Mouse (Mus musculus) skeletal muscle tissue, adult 2 months (tissue): ENCODE results near the gene F2r.

Experiments
- DNase-seq: peaks from one replicate; pipeline ENCODE4 v3.0.0-alpha.2; 2012; ENCODE audit warnings: low read depth, low spot score

The F2r gene

DNA sequence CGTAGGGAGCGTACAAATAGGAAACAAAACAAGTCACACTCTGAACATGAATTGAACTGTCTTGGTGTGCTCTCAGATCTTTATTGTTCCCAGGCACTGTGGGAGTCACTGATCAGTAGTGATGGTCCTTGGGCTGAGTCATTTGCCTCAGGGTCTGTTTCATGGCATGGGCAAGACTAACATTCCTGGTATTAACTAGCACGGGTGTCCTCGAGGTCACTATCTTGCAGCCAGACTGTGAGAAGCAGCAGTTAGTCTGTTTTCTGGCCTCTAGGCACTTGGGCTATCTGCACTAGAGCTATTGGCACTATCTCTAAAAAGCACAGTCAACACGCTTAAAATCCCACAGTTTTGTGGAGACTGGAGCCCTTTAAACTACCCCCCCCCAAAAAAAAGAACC, 22.4 kb downstream of the F2r start:
- no peak for DNase-seq

DNA sequence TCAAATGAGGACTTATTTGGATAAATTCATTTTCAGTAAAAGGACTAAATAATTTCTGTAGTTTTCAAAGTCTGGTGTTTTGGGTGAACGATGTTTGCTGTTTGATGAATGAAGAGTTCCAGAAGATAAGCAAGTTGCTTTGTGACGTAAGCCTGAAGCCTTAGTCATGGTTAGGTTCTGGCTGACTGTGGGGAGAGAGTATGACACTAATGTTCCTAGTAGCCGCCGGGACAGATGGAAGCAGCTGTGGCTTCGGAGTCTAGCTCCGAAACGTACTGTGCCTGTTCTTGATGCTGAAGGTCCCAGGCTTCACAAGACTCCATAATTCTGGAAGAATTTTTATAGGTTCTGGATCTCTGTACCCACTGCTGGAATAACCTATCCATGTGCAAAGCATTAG, 22.9 kb downstream of the F2r start:
- no peak for DNase-seq

DNA sequence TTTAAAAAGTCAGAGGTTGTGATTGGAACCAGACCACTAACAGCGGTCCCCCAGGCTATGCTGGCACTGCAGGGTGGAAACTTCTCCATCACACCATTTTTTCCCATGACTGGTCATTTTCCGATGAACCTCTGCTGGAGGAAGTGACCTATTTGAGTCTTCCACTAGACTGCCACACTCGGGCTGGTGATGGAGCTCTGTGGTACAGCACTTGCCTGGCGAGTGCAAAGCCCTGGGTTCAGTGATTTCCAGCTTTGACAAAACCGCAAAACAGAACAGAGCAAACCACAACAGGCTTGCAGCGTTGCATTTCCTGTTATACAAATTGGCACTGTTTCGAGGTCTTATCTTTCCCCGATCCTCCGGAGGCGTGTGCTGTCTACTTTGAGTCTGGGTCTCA, 25.4 kb downstream of the F2r start:
- DNase-seq, result no peak

DNA sequence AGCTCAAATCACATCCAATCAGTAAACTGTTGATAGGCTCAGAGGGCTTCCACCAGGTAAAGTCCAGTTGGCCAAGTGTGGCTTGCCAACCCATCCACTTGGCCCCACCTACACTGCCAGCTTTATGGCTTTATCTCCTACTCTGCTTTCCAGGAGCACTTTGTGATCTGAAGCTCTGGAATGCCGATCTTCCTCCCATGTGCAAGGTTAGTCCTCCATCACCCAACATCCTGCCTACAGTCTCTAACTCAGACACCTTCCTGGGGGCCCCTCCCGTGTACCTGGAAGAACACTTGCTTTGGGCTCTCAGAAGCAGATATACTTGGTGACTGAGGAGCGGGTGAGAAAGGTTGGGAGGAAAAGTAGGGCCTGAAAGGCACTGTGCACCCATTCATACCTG, 26.7 kb downstream of the F2r start:
- no peak for DNase-seq

DNA sequence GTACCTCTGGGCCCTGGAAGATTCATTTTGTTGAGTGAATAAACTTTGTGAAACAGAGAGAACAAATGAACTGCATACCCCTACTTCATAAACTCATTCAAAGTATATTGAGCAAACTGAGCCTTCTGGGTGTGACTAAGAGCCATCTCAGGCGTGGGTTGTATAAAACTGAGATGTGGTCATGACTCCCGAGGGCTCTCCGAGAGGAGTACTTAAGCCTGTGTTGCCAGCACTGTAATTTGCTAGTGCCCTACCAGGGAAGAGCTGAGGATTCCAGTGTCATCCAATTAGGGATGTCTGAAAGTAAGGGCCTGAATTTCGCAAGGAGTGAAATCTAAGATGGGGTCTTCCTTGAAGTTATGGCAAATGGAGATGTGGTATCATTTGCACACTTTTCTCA, 30.7 kb downstream of the F2r start:
- no peak for DNase-seq

DNA sequence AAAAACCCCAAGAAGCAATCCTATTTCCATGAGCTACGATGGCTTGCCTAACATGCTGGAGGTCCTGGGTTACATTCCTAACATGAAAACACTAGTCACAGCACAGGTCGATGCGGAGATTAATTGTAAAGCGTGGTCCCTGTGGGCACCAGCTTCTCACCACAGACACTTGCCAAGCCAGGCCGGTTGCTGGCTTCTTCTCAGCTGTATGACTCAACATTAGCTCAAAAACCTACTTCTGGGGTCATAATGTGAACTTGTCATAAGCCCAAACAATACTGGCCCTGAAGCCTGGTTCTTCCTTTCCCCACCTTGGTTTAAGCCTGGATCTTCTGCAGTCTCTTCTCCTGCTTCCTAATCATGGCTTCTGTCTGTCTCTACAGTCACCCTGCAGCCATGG, 33.4 kb downstream of the F2r start:
- DNase-seq, result no peak

DNA sequence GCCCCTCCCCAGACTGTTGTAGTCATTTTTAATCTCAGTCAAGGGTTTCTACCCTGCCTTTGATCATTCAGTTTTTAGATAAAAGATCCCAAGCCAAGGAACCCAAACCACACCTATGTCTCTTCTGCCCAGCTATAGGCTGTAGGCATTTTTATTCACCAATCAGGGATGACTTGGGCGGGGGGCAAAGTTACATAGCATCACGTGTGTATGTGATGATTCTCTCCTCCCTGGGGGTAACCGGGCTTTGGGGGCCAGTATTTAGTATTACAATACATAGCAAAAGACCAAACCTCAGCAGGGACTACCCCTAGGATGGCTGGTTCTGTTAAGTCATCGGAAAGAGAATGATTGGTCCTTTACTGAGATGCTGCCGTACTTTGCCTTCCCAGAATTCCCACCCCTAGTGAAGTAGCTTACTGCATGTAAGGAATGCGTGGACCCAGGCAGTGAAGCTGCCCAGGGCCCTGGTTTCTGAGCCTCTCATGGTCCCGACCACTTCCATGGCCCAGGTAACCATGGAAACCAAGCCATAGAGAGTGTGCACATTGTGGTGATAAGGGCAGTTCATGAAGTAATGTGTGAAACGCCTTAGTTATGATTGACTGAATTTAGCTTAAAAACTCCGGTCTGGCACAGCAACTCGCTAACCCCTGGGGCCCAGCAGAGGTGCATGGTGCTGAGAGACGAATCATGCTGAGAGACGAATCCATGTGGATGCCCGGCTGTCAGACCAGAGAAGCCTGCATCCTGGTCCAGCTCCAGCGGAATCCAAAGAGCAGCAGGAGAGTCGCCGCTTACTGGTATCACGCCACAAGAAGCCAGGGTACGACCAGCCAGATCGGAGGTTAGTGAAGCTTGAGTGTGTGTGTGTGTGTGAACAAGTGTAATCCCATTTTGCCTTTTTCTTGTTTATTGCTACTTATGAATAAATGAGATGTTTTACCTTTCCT, 34.8 kb downstream of the F2r start:
- no peak for DNase-seq

DNA sequence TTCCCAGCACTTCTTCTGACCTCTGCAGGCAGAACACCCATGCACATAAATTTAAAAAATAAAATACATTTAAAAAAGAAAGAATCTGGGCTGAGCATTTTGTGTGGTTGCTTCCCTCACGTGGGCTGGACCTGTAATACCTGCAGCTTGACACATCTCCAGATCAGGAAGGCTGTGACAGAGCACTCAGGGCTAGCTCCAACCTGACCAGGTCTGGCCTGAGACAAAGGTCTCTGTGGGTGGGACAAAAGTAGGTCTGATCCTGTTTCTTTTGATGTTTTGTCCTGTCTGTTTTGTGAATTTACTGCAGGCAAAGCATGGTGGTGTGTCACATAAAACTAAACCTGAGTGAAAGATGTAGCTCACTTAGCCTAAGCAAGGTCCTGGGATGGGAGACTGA, 36.4 kb downstream of the F2r start:
- DNase-seq, result no peak

DNA sequence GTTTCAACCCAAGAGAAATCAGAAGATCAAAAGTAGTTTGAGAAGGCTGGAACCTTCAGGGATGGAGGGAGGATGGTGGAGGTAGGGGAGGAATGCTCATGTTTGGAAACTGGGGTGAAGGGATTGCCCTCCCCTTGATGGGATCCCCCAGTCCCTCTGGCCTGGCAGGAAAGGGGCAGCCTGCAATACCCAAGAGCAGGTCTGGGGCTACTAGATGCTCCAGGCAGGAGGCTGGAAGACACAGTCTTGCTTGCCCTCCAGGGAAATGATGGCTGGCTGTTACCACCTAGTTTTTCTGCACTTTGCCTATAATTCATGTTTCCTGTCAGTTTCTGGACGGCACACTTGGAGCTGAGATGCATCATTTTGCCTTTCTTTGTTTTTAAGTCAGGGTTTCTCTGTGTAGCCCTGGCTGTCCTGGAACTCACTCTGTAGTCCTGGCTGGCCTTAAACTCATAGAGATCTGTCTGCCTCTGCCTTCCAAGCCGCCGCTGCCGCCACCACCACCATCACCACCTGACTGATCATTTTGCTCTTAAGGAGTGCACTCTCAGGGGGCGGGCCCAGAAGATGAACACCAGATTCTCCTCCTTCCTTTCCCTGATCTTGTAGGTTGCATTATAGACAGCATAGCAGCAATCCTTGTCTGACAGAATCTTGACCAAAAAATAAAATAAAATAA, 40.1 kb downstream of the F2r start:
- DNase-seq, result no peak

DNA sequence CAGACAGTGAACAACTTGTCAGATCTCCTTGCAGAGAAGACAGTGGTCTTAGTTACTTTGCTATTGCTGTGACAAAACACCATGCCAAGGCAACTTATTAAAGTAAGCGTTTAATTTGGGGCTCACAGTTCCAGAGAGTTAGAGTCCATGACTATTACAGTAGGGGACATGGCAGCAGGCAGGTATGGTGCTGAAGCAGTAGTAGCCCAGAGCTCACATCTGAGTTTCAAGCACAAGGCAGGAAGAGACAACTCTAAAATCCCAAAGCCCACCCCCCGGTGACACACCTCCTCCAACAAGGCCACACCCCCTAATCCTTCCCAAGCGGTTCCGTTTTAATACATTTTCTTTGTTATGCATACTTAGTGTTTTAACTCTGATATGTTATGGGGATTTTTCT, 47.4 kb downstream of the F2r start:
- no peak for DNase-seq

DNA sequence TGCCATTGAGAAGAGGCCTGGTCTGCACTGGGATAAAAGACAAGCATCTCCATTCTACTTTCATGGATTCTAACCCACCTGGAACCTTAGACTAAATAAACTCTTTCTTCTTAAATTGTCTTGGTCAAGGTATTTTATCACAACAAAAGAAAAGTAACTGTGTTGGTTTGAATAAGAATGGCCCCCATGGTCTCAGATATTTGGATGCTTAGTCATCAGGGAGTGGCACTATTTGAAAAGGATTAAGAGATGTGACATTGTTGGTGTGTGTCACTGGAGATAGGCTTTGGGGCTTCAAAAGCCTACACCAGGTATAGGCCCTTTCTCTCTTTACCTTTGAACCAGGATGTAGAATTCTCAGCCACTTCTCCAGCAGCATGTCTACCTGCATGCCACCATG, 49.0 kb downstream of the F2r start:
- DNase-seq, result no peak

DNA sequence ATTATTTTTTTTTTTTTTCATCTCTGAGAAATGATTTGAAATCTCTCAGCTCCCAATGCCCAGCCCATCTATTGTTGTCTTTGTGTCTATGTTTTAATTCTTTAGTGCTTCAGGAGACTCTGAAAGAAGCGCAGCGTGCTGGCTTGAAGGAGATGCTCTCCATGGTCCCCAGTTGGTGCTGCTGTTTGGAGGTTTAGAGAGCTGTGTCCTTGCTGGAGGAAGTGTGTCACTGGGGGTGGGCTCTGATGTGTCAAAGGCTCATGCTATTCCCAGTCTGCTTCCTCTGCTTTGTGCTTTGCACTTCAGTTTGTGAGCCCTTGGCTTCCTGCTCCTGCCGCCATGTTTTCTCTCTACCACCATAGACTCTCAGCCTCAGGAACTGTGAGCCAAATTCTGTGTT, 50.0 kb downstream of the F2r start:
- DNase-seq, result no peak

DNA sequence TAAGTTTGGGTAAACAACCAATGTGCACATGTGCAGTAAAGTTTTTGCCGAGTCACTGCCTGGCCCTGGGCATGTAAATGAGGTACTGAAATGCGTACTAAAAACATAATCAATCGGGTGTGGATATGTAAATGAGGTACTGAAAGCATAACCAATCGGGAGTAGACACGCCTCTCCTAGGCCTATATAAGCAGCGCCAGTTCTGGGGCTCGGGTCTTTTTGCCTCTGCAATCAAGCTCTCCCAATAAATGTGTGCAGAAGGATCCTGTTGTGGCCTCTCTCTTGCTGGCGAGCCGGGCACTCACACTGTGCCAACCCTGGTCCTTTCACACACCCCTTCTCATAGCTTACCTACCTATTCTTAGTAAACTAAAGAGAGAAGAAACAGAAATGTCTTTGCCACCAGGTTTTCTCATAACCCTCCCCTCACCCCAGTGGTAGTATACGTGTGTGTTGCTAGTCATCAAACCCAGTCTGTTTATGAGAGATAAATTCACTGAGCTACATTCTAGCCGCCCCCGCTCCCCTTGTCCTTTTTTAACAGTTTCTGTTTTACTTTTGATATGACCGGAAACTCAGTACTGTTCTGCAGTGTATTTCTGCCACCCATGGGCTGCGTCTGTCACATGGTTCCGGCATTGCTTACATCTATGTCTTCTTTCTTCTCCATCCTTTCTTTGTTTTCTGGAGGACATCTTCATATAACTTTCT, 51.3 kb downstream of the F2r start:
- no peak for DNase-seq

DNA sequence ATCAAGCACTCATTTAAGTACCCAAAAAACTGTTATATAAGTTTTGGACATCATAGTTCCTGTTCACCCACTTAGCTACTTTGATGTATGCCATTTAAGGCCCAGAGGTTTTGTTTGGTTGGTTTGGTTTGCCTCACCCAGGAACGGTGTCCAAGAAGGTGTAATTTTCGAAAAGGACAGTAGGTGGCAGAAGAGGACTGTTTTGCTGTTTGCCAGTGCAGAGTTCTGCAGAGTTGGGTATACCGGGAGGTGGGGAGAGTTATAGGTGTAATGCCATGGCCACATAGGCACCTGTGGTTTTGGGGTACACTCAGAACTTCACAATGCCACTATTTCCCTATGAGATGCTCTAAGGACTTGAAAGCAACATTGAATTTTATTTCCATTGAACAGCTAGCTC, 54.6 kb downstream of the F2r start:
- peak; percentile 55 for DNase-seq

DNA sequence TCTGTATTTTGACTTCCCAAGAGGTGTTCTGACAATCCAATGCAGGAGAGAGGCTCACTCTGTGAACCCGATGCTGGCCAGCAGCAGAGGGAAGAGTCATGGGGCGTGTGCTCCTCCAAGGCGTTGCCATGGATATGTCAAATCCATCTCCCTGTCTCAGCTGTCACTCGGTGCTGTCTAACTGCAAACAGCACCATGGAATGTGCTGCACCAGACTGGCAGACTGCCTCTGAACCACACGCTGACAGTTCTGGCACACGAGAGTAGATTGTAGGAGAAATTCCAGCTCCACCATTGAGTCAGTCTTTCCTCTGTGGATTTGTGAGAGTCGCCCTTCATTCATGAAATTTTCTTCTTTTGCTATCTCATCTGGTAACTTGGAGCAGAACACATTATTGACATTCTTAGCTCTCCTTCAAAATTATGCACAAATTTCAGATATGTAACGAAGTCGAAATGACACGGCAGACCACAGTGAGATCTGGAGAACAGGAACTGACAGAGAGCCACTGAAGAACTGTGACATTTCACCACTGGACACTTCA, 55.1 kb downstream of the F2r start:
- DNase-seq, result no peak

DNA sequence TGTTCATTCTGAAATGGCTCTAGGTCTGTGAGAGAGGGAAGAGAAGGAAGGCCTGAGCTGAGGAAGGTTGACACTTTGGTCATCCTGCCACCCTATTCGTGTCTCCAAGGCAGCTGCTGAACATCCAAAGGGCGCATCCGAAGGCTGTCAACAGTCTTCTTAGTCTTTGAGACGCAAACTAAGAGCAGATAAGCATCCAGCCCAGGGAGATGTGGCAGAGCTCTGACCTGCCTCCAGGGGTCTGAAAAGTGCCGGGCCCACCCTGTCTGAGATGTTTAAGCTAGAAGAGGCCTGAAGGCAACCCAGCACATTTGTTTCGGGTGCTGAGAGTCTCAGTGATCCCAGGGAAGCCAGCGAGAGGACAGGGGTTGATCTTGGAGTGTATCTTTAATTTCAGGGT, 61.0 kb downstream of the F2r start:
- DNase-seq, result no peak

DNA sequence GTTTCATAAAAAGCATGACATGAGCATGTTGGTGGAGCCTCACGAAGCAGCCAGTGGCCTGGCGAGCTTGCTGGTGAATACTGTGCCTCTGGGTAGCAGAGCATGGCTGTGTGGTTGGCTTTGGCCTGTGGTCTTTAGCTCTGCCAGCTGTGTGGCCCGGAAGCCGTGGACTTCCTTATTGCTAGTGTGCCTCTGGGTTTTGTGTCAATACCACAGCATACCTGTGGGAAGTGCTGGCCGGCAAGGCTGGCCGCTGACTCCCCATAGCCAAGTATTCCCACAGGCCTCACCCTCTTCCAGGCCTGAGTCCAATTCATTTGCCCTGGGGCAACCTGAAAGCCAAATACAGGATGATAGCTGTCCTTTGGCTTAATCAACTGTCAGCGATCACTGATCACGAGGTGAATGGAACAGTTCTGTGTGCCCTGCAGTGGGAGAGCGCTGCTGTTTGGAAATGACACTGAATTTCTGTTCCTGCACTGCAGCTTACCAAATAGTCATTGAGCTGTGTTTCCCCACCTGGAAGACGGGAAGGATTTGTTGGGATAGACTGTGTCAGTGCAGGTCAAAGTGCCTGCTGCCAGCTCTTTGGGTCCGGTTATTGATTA, 64.3 kb downstream of the F2r start:
- DNase-seq, result no peak
